Mouse (Mus musculus): ENCODE data around the gene Susd4.

Gene Susd4

GRCm38 (mm10) chr1:182785504-182785903, 21.8 kb downstream of the Susd4 start:
- in situ Hi-C loops (cut with MboI, MseI) = no loop called here

- in situ Hi-C loops (cut with MboI, MseI) = no loop called here
These were observed 23.4 kb downstream of the Susd4 start for GRCm38 (mm10) chr1:182787030-182787429.

- in situ Hi-C loops (cut with MboI, MseI) = no loop called here
These were observed 25.2 kb downstream of the Susd4 start for GRCm38 (mm10) chr1:182788896-182789295.

GRCm38 (mm10) chr1:182792521-182793071, 28.9 kb downstream of the Susd4 start:
- in situ Hi-C loops (cut with MboI, MseI) = loop anchor here in 1 of 2 experiments (5.0 kb wide), 1 partner anchor 235 kb away; no protein-coding TSS in a partner anchor

GRCm38 (mm10) chr1:182794221-182794620, 30.6 kb downstream of the Susd4 start:
- in situ Hi-C loops (cut with MboI, MseI) = loop anchor here in 1 of 2 experiments (5.0 kb wide), 1 partner anchor 237 kb away; no protein-coding TSS in a partner anchor

GRCm38 (mm10) chr1:182794628-182795027, 31.0 kb downstream of the Susd4 start:
- in situ Hi-C loops (cut with MboI, MseI) = loop anchor here in 1 of 2 experiments (5.0 kb wide), 1 partner anchor 237 kb away; no protein-coding TSS in a partner anchor

- in situ Hi-C loops (cut with MboI, MseI) = no loop called here
These were observed 33.4 kb downstream of the Susd4 start for GRCm38 (mm10) chr1:182797048-182797447.

GRCm38 (mm10) chr1:182801590-182801989, 37.9 kb downstream of the Susd4 start:
- in situ Hi-C loops (cut with MboI, MseI) = loop anchor here in 1 of 2 experiments (10.0 kb wide), 1 partner anchor 327 kb away; no protein-coding TSS in a partner anchor

- in situ Hi-C loops (cut with MboI, MseI) = loop anchor here in 1 of 2 experiments (10.0 kb wide), 1 partner anchor 328 kb away; no protein-coding TSS in a partner anchor
These were observed 39.2 kb downstream of the Susd4 start for GRCm38 (mm10) chr1:182802891-182803290.

GRCm38 (mm10) chr1:182813991-182814390, 50.3 kb downstream of the Susd4 start:
- in situ Hi-C loops (cut with MboI, MseI) = no loop called here

GRCm38 (mm10) chr1:182814566-182814965, 50.9 kb downstream of the Susd4 start:
- in situ Hi-C loops (cut with MboI, MseI) = no loop called here

- in situ Hi-C loops (cut with MboI, MseI) = no loop called here
These were observed 53.4 kb downstream of the Susd4 start for GRCm38 (mm10) chr1:182817106-182817505.

GRCm38 (mm10) chr1:182817624-182818023, 54.0 kb downstream of the Susd4 start:
- in situ Hi-C loops (cut with MboI, MseI) = no loop called here

- in situ Hi-C loops (cut with MboI, MseI) = no loop called here
These were observed 55.3 kb downstream of the Susd4 start for GRCm38 (mm10) chr1:182818931-182819330.

GRCm38 (mm10) chr1:182822729-182823128, 59.1 kb downstream of the Susd4 start:
- in situ Hi-C loops (cut with MboI, MseI) = loop anchor here in 1 of 2 experiments (5.0 kb wide), 1 partner anchor 95 kb away; no protein-coding TSS in a partner anchor

GRCm38 (mm10) chr1:182823723-182824421, 60.2 kb downstream of the Susd4 start:
- in situ Hi-C loops (cut with MboI, MseI) = loop anchor here in 1 of 2 experiments (5.0 kb wide), 1 partner anchor 97 kb away; no protein-coding TSS in a partner anchor

GRCm38 (mm10) chr1:182826557-182826956, 62.9 kb downstream of the Susd4 start:
- in situ Hi-C loops (cut with MboI, MseI) = no loop called here

- in situ Hi-C loops (cut with MboI, MseI) = no loop called here
These were observed 74.4 kb downstream of the Susd4 start for GRCm38 (mm10) chr1:182838061-182838460.

- in situ Hi-C loops (cut with MboI, MseI) = no loop called here
These were observed 75.8 kb downstream of the Susd4 start for GRCm38 (mm10) chr1:182839332-182839929.

GRCm38 (mm10) chr1:182840011-182840410, 76.4 kb downstream of the Susd4 start:
- in situ Hi-C loops (cut with MboI, MseI) = no loop called here

- in situ Hi-C loops (cut with MboI, MseI) = no loop called here
These were observed 76.9 kb downstream of the Susd4 start for GRCm38 (mm10) chr1:182840606-182841005.

- in situ Hi-C loops (cut with MboI, MseI) = no loop called here
These were observed 85.9 kb downstream of the Susd4 start for GRCm38 (mm10) chr1:182849556-182849955.

Data from T-helper 17 cell (primary cell).